Mouse (Mus musculus): ENCODE data around the gene Gm973. TPM values are rescaled to one million over a fixed set of nuclear protein-coding genes. Genes with fewer than 3 reads are reported as not detected.

Gene Gm973
- polyA plus RNA-seq, 1 experiment from 2014 or later, result 2.8 TPM

- no peaks in the 10 kb centered on the region for H3K36me3 ChIP-seq
- no peaks in the 10 kb centered on the region for H3K27me3 ChIP-seq
- H3K4me1 ChIP-seq, result peaks cover 9% of the 10 kb centered on the region
- H3K4me3 ChIP-seq, result no peak overlapping the region
- no peak overlapping the region for H3K27ac ChIP-seq
- no peaks in the 10 kb centered on the region for H3K9me3 ChIP-seq
- 73% methylated on average over 6 of the region's 6 CpGs for WGBS
- no peak overlapping the region for H3K9ac ChIP-seq
- no peak for ATAC-seq (ENCODE audit: insufficient number of reproducible peaks, insufficient read depth, low FRiP score, low TSS enrichment, low read depth)
- H3K4me2 ChIP-seq, result no peak overlapping the region
Measured at GRCm38 (mm10) chr1:59497741-59498613, 18.1 kb upstream of the Gm973 start.

GRCm38 (mm10) chr1:59499327-59499726 is 16.7 kb upstream of the Gm973 start:
- no peak overlapping the region for H3K9ac ChIP-seq
- no peaks in the 10 kb centered on the region for H3K4me1 ChIP-seq
- ATAC-seq (ENCODE audit: insufficient number of reproducible peaks, insufficient read depth, low FRiP score, low TSS enrichment, low read depth), result no peak
- no peak overlapping the region for H3K4me2 ChIP-seq
- H3K36me3 ChIP-seq, result no peaks in the 10 kb centered on the region
- H3K4me3 ChIP-seq, result no peak overlapping the region
- no peak overlapping the region for H3K27ac ChIP-seq
- no peaks in the 10 kb centered on the region for H3K27me3 ChIP-seq
- WGBS, result 76% methylated on average over 3 of the region's 3 CpGs
- no peaks in the 10 kb centered on the region for H3K9me3 ChIP-seq

- no peak for ATAC-seq (ENCODE audit: insufficient number of reproducible peaks, insufficient read depth, low FRiP score, low TSS enrichment, low read depth)
- Histone ChIP-seq H3K4me1 (no peaks in the 10 kb centered on the region), H3K36me3 (no peaks in the 10 kb centered on the region), H3K9me3 (no peaks in the 10 kb centered on the region), H3K9ac (no peak overlapping the region), H3K27ac (no peak overlapping the region), H3K27me3 (no peaks in the 10 kb centered on the region), H3K4me3 (no peak overlapping the region), H3K4me2 (no peak overlapping the region)
- WGBS, result 60% methylated on average over 2 of the region's 2 CpGs
Measured at GRCm38 (mm10) chr1:59502355-59502754, 13.7 kb upstream of the Gm973 start.

- 47% methylated on average over 7 of the region's 7 CpGs for whole genome bisulfite sequencing
- Histone ChIP-seq H3K4me2 (no peak overlapping the region), H3K9me3 (no peaks in the 10 kb centered on the region), H3K4me1 (peaks cover 9% of the 10 kb centered on the region), H3K27ac (no peak overlapping the region), H3K27me3 (no peaks in the 10 kb centered on the region), H3K4me3 (no peak overlapping the region), H3K9ac (no peak overlapping the region), H3K36me3 (no peaks in the 10 kb centered on the region)
- no peak for ATAC-seq (ENCODE audit: insufficient number of reproducible peaks, insufficient read depth, low FRiP score, low TSS enrichment, low read depth)
Measured at GRCm38 (mm10) chr1:59503659-59504301, 12.3 kb upstream of the Gm973 start.

GRCm38 (mm10) chr1:59504302-59504700 is 11.8 kb upstream of the Gm973 start:
- H3K9me3 ChIP-seq, result no peaks in the 10 kb centered on the region
- 69% methylated on average over 2 of the region's 2 CpGs for WGBS
- H3K4me1 ChIP-seq, result peaks cover 12% of the 10 kb centered on the region
- H3K27ac ChIP-seq, result no peak overlapping the region
- no peak overlapping the region for H3K4me2 ChIP-seq
- no peak for ATAC-seq (ENCODE audit: insufficient number of reproducible peaks, insufficient read depth, low FRiP score, low TSS enrichment, low read depth)
- H3K27me3 ChIP-seq, result no peaks in the 10 kb centered on the region
- H3K36me3 ChIP-seq, result no peaks in the 10 kb centered on the region
- H3K9ac ChIP-seq, result no peak overlapping the region
- no peak overlapping the region for H3K4me3 ChIP-seq

GRCm38 (mm10) chr1:59508463-59509139 is 7.5 kb upstream of the Gm973 start:
- peaks cover 12% of the 10 kb centered on the region for H3K4me1 ChIP-seq
- no peaks in the 10 kb centered on the region for H3K9me3 ChIP-seq
- H3K4me3 ChIP-seq, result no peak overlapping the region
- H3K36me3 ChIP-seq, result no peaks in the 10 kb centered on the region
- H3K9ac ChIP-seq, result no peak overlapping the region
- H3K27me3 ChIP-seq, result no peaks in the 10 kb centered on the region
- WGBS, result 24% methylated on average over 17 of the region's 17 CpGs
- H3K4me2 ChIP-seq, result peak overlapping the region; percentile 43
- no peak for ATAC-seq (ENCODE audit: insufficient number of reproducible peaks, insufficient read depth, low FRiP score, low TSS enrichment, low read depth)
- 0 out of 2 replicates have a peak overlapping the region, but pooled peaks have one; percentile 34 for H3K27ac ChIP-seq

- H3K4me1 ChIP-seq, result peaks cover 28% of the 10 kb centered on the region
- H3K27ac ChIP-seq, result no peak overlapping the region
- no peak for ATAC-seq (ENCODE audit: insufficient number of reproducible peaks, insufficient read depth, low FRiP score, low TSS enrichment, low read depth)
- H3K9me3 ChIP-seq, result no peaks in the 10 kb centered on the region
- no peak overlapping the region for H3K4me2 ChIP-seq
- H3K9ac ChIP-seq, result no peak overlapping the region
- H3K27me3 ChIP-seq, result no peaks in the 10 kb centered on the region
- 52% methylated on average over 9 of the region's 9 CpGs for WGBS
- H3K36me3 ChIP-seq, result no peaks in the 10 kb centered on the region
- no peak overlapping the region for H3K4me3 ChIP-seq
Measured at GRCm38 (mm10) chr1:59511566-59512270, 4.3 kb upstream of the Gm973 start.

GRCm38 (mm10) chr1:59520226-59520837 is 4.3 kb downstream of the Gm973 start:
- H3K27me3 ChIP-seq, result no peaks in the 10 kb centered on the region
- peaks cover 41% of the 10 kb centered on the region for H3K4me1 ChIP-seq
- no peak for ATAC-seq (ENCODE audit: insufficient number of reproducible peaks, insufficient read depth, low FRiP score, low TSS enrichment, low read depth)
- no peaks in the 10 kb centered on the region for H3K36me3 ChIP-seq
- H3K9me3 ChIP-seq, result no peaks in the 10 kb centered on the region
- H3K4me3 ChIP-seq, result no peak overlapping the region
- 25% methylated on average over 11 of the region's 11 CpGs for WGBS
- peak overlapping the region; percentile 62; the same call in 1 of the 2 replicates for H3K27ac ChIP-seq
- H3K9ac ChIP-seq, result no peak overlapping the region; the same call in 1 of the 2 replicates
- H3K4me2 ChIP-seq, result peak overlapping the region; percentile 16; the same call in 1 of the 2 replicates

- no peak for ATAC-seq (ENCODE audit: insufficient number of reproducible peaks, insufficient read depth, low FRiP score, low TSS enrichment, low read depth)
- WGBS, result 21% methylated on average over 1 of the region's 1 CpGs
- Histone ChIP-seq H3K9me3 (no peaks in the 10 kb centered on the region), H3K9ac (no peak overlapping the region), H3K4me2 (no peak overlapping the region), H3K27ac (no peak overlapping the region), H3K27me3 (no peaks in the 10 kb centered on the region), H3K36me3 (no peaks in the 10 kb centered on the region), H3K4me1 (peaks cover 24% of the 10 kb centered on the region), H3K4me3 (no peak overlapping the region)
Measured at GRCm38 (mm10) chr1:59522456-59522855, 6.4 kb downstream of the Gm973 start.

- no peak overlapping the region for H3K4me2 ChIP-seq
- H3K9ac ChIP-seq, result no peak overlapping the region
- H3K27ac ChIP-seq, result no peak overlapping the region
- 62% methylated on average over 5 of the region's 5 CpGs for WGBS
- H3K9me3 ChIP-seq, result no peaks in the 10 kb centered on the region
- ATAC-seq (ENCODE audit: insufficient number of reproducible peaks, insufficient read depth, low FRiP score, low TSS enrichment, low read depth), result no peak
- no peak overlapping the region for H3K4me3 ChIP-seq
- no peaks in the 10 kb centered on the region for H3K36me3 ChIP-seq
- no peaks in the 10 kb centered on the region for H3K27me3 ChIP-seq
- H3K4me1 ChIP-seq, result peaks cover 24% of the 10 kb centered on the region
Measured at GRCm38 (mm10) chr1:59523378-59523958, 7.4 kb downstream of the Gm973 start.

All from embryonic facial prominence, embryonic 13.5 days (tissue).